9 mouse cellular contexts compared by ENCODE assay signal in the genomic region with DNA sequence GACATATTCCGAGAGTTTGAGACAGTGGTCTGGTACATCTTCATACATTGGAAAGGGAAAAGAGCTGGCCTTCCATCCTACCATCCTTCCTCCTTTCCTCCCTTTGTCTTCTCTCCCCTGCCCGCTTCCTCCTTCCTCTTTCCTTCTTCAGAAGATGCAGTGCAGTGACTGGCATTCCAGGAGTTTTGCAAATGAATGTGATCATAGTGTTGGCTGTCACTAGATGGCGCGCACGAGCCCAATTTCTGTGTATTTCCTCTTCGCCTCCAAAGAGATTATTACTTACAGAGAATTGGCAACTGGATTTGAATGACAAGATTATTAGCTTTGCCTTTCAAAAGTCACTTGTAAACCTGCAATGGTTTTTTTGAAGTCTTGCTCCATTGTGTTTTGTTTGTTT. TPM values are rescaled to one million over a fixed set of nuclear protein-coding genes. Genes with fewer than 3 reads are reported as not detected.
A peak's percentile ranks its signal among the peaks of the same experiment; 100 is the strongest.
DNase-seq lines count a peak whose midpoint lies in the region; ATAC-seq and TF ChIP-seq lines count a peak whose summit lies in the region.
"Had no signal": no experiment of that assay in that cellular context is flagged by ENCODE, and none has a peak within 500 bp of the region (broad histone marks: within the 10 kb centered on the region; RNA-seq: fewer than 3 reads in every experiment).

No protein-coding gene starts in this region.

- H3K27ac ChIP-seq in embryonic facial prominence, embryonic 14.5 days (replicated peaks; ENCODE audit: low read depth, low read length): no peak overlapping the region
- no peak overlapping the region for H3K27ac ChIP-seq in limb, embryonic 14.5 days (replicated peaks; ENCODE audit: low read depth, low read length)
- H3K27ac ChIP-seq: heart, embryonic 15.5 days had no signal

- TF ChIP-seq POLR2A in limb, embryonic 14.5 days (IDR thresholded peaks at IDR 0.05; ENCODE audit: borderline replicate concordance, extremely low read depth, insufficient read depth, insufficient read length): no peak

- no peak overlapping the region for H3K4me2 ChIP-seq in embryonic facial prominence, embryonic 14.5 days (ENCODE audit: low read depth, low read length)
- no peak overlapping the region for H3K4me2 ChIP-seq in limb, embryonic 14.5 days (replicated peaks; ENCODE audit: low read depth, low read length, severe bottlenecking)
- H3K4me2 ChIP-seq: heart, embryonic 15.5 days had no signal

- no peaks in the 10 kb centered on the region for H3K27me3 ChIP-seq in embryonic facial prominence, embryonic 14.5 days (replicated peaks; ENCODE audit: control insufficient read depth, insufficient read depth, low read length)
- no peaks in the 10 kb centered on the region for H3K27me3 ChIP-seq in limb, embryonic 14.5 days (ENCODE audit: control insufficient read depth, insufficient read depth, low read length)
- H3K27me3 ChIP-seq: heart, embryonic 15.5 days had no signal

- peak; percentile 88 for DNase-seq in testis, postnatal 10 days (ENCODE audit: low spot score)
- DNase-seq in testis, postnatal 14 days (ENCODE audit: low spot score): no peak
- peak; percentile 68 to 78 for DNase-seq in adrenal gland, postnatal 36 days
- peak; percentile 81 for DNase-seq in embryonic facial prominence, embryonic 14.5 days (ENCODE audit: low spot score)
- peak; percentile 73 to 83 for DNase-seq in heart, postnatal 36 days
- DNase-seq in limb, embryonic 14.5 days (ENCODE audit: low spot score): peak; percentile 78
- peak; percentile 43 for DNase-seq in retina, adult 2 months (ENCODE audit: low read depth, low spot score)
- peak; percentile 59 for DNase-seq in yolk sac, embryonic 10.5 days (ENCODE audit: low spot score)

- H3K4me3 ChIP-seq in embryonic facial prominence, embryonic 14.5 days (ENCODE audit: low read depth, low read length): no peak overlapping the region
- H3K4me3 ChIP-seq in limb, embryonic 14.5 days (replicated peaks; ENCODE audit: low read length): no peak overlapping the region
- H3K4me3 ChIP-seq: heart, embryonic 15.5 days had no signal

- H3K36me3 ChIP-seq in embryonic facial prominence, embryonic 14.5 days (ENCODE audit: control insufficient read depth, insufficient read depth, low read length): no peaks in the 10 kb centered on the region
- H3K36me3 ChIP-seq in limb, embryonic 14.5 days (ENCODE audit: control insufficient read depth, insufficient read depth, low read length): no peaks in the 10 kb centered on the region
- H3K36me3 ChIP-seq: heart, embryonic 15.5 days had no signal

- no peaks in the 10 kb centered on the region for H3K4me1 ChIP-seq in embryonic facial prominence, embryonic 14.5 days (ENCODE audit: control insufficient read depth, insufficient read depth, low read length)
- H3K4me1 ChIP-seq in limb, embryonic 14.5 days (ENCODE audit: control insufficient read depth, insufficient read depth, low read length): no peaks in the 10 kb centered on the region
- H3K4me1 ChIP-seq: heart, embryonic 15.5 days had no signal

- intact Hi-C loops in heart, postnatal 36 days (cut with DNase I): loop anchor here (2.0 to 5.0 kb wide), 2 partner anchors 36 to 199 kb away; a partner anchor contains a TSS

- H3K9me3 ChIP-seq in embryonic facial prominence, embryonic 14.5 days (ENCODE audit: control insufficient read depth, low read length): no peaks in the 10 kb centered on the region
- no peaks in the 10 kb centered on the region for H3K9me3 ChIP-seq in limb, embryonic 14.5 days (ENCODE audit: control insufficient read depth, low read length)
- H3K9me3 ChIP-seq: heart, embryonic 15.5 days had no signal

- no peak for ATAC-seq in embryonic facial prominence, embryonic 14.5 days (ENCODE audit: low read depth)
- no peak for ATAC-seq in limb, embryonic 14.5 days (ENCODE audit: low FRiP score, low read depth)

- 20% methylated on average over 6 of the region's 6 CpGs for WGBS in embryonic facial prominence, embryonic 14.5 days
- 16% methylated on average over 6 of the region's 6 CpGs for WGBS in limb, embryonic 14.5 days

- H3K9ac ChIP-seq in embryonic facial prominence, embryonic 14.5 days (ENCODE audit: low read depth, low read length): no peak overlapping the region
- H3K9ac ChIP-seq in limb, embryonic 14.5 days (ENCODE audit: low read depth, low read length, severe bottlenecking): no peak overlapping the region
- H3K9ac ChIP-seq: heart, embryonic 15.5 days had no signal

RNA-seq across cellular contexts. Expression of a gene that starts 36.0 kb away (rescaled TPM):
- total RNA-seq in adrenal gland, postnatal 36 days (2021): under 1 TPM in 1 of 2 experiments, not detected in 1; 0.36 TPM
- polyA plus RNA-seq in embryonic facial prominence, embryonic 14.5 days (2014; fragmentation: Nextera tagmentation; extraction: Ambion mirVana): 0.21 and 0.24 TPM in 2 replicates
- total RNA-seq in heart, postnatal 36 days (2021): under 1 TPM; 0.14 to 0.17 TPM
- 0.54 and 0.64 TPM in 2 replicates for polyA plus RNA-seq in limb, embryonic 14.5 days (2012; rRNA removed)
- 0.25 and 0.45 TPM in 2 replicates for polyA plus RNA-seq in limb, embryonic 14.5 days (2014; fragmentation: Nextera tagmentation; extraction: Ambion mirVana)

RNA-seq across cellular contexts. Expression of a gene that starts 36.1 kb away (rescaled TPM):
- 1 to 10 TPM; 1.4 to 1.7 TPM for total RNA-seq in adrenal gland, postnatal 36 days (2021)
- 4.1 and 6.8 TPM in 2 replicates for polyA plus RNA-seq in embryonic facial prominence, embryonic 14.5 days (2014; fragmentation: Nextera tagmentation; extraction: Ambion mirVana)
- total RNA-seq in heart, postnatal 36 days (2021): 1 to 10 TPM; 1.3 to 1.9 TPM
- 4.8 and 5.5 TPM in 2 replicates for polyA plus RNA-seq in limb, embryonic 14.5 days (2012; rRNA removed)
- polyA plus RNA-seq in limb, embryonic 14.5 days (2014; fragmentation: Nextera tagmentation; extraction: Ambion mirVana): 4.2 and 4.7 TPM in 2 replicates

RNA-seq across cellular contexts. Expression of a gene that starts 39.7 kb away (rescaled TPM):
- 1 to 10 TPM; 5.7 to 5.8 TPM for total RNA-seq in adrenal gland, postnatal 36 days (2021)
- polyA plus RNA-seq in embryonic facial prominence, embryonic 14.5 days (2014; fragmentation: Nextera tagmentation; extraction: Ambion mirVana): 15.2 and 17.6 TPM in 2 replicates
- total RNA-seq in heart, postnatal 36 days (2021): 10 to 100 TPM; 21.2 to 49.2 TPM
- 29.3 and 34.0 TPM in 2 replicates for polyA plus RNA-seq in limb, embryonic 14.5 days (2012; rRNA removed)
- polyA plus RNA-seq in limb, embryonic 14.5 days (2014; fragmentation: Nextera tagmentation; extraction: Ambion mirVana): 13.3 and 14.3 TPM in 2 replicates
